Mouse (Mus musculus) thymus, adult 2 months (tissue): ENCODE measurements around the gene Per2.

Experiments used
- CTCF ChIP-seq: fragments of 200-500 bp; IDR thresholded peaks from 2 replicates; pipeline ENCODE4 v1.5.1; 2012; ENCODE audit warnings: mild to moderate bottlenecking, control low read depth, low read length, moderate library complexity, borderline replicate concordance; ENCODE audit not compliant: control insufficient read depth, poor library complexity, insufficient read depth; ENCODE audit errors: extremely low read depth
- POLR2A ChIP-seq: fragments of 200-500 bp; IDR thresholded peaks from 2 replicates; pipeline ENCODE4 v1.6.1; 2012; ENCODE audit warnings: mild to moderate bottlenecking, low read length, control low read depth, moderate library complexity; ENCODE audit not compliant: control insufficient read depth, poor library complexity, insufficient read depth; ENCODE audit errors: extremely low read depth

DNA sequence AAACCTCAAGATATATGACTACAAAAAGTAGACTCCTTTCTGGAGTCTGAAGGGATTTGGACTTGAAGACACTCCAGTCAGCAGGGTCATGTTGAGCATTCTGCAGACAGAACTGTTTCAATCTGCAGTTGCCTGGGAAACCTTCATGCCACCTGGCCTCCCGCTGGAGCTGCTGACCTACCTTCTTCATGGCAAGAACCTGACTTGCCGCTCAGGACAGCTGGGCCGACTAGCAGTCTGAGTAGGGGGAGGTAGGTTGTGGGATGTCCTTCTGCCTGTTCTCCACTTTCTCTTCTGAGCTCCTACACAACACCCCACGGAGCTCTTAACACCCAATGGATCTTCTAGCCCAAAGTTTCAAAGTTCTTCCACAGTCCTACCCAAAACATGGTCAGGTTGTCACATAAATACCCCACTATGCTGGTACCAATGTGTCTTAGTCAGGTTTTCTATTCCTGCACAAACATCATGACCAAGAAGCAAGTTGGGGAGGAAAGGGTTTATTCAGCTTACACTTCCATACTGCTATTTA, 10.8 kb upstream of the Per2 start:
- TF ChIP-seq CTCF (no peak), POLR2A (no peak)
